Mouse (Mus musculus): Measurements from ENCODE around the gene Nabp2. TPM values are rescaled to one million over a fixed set of nuclear protein-coding genes. Genes with fewer than 3 reads are reported as not detected.
A peak's percentile ranks its signal among the peaks of the same experiment; 100 is the strongest.

The Nabp2 gene
- polyA plus RNA-seq, 1 experiment from 2014 or later = 164 TPM

GRCm38 (mm10) chr10:128414848-128415247, 3.6 kb upstream of the Nabp2 start:
- Histone ChIP-seq H3K27ac (no peak overlapping the region), H3K4me3 (no peak overlapping the region), H3K27me3 (ENCODE audit: poor library complexity, severe bottlenecking) (no peaks in the 10 kb centered on the region), H3K9me3 (no peaks in the 10 kb centered on the region), H3K36me3 (replicated peaks) (peaks cover 67% of the 10 kb centered on the region), H3K4me1 (peaks cover 42% of the 10 kb centered on the region)
- 90% methylated on average over 5 of the region's 5 CpGs for WGBS
- DNase-seq (ENCODE audit: extremely low spot score, low spot score) = no peak

- H3K4me3 ChIP-seq = peak overlapping the region; percentile 99
- 59% methylated on average over 1 of the region's 1 CpGs for WGBS
These were observed 1.8 kb upstream of the Nabp2 start for GRCm38 (mm10) chr10:128413076-128413475.

DNA sequence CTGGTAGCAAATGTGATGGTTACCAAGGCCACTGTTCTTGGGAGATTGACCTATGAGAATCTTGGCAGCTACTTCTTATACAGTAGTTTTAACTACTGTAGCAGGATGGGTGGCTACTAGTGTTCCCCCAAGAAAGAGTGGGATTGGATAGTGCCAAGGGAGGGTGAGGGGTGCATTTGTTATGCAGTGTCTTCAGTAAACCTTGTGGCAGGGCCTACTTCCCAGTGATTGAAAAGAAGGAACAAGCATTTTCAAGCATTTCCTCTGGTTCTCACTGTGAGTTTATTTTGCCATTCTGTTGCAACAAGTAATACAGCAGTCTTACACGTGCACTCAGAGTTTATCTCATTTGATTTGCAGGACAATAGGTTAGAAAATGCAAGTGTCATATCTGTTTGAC, 1.3 kb upstream of the Nabp2 start:
- no peak for DNase-seq (ENCODE audit: extremely low spot score, low spot score)
- Histone ChIP-seq H3K36me3 (replicated peaks) (peaks cover 53% of the 10 kb centered on the region), H3K27ac (peak overlapping the region; percentile 96), H3K9me3 (no peaks in the 10 kb centered on the region), H3K27me3 (ENCODE audit: poor library complexity, severe bottlenecking) (no peaks in the 10 kb centered on the region), H3K4me3 (peak overlapping the region; percentile 99), H3K4me1 (peaks cover 55% of the 10 kb centered on the region)
- WGBS = 77% methylated on average over 1 of the region's 1 CpGs

More at GRCm38 (mm10) chr10:128413076-128413475, 1.8 kb upstream of the Nabp2 start:
- H3K27me3 ChIP-seq (ENCODE audit: poor library complexity, severe bottlenecking) = no peaks in the 10 kb centered on the region
- no peak for DNase-seq (ENCODE audit: extremely low spot score, low spot score)
- H3K36me3 ChIP-seq (replicated peaks) = peaks cover 53% of the 10 kb centered on the region
- H3K9me3 ChIP-seq = no peaks in the 10 kb centered on the region
- peaks cover 51% of the 10 kb centered on the region for H3K4me1 ChIP-seq
- H3K27ac ChIP-seq = no peak overlapping the region

GRCm38 (mm10) chr10:128412055-128412381, 726 bp upstream of the Nabp2 start:
- Histone ChIP-seq H3K9me3 (no peaks in the 10 kb centered on the region), H3K27ac (peak overlapping the region; percentile 96), H3K27me3 (ENCODE audit: poor library complexity, severe bottlenecking) (no peaks in the 10 kb centered on the region), H3K4me3 (peak overlapping the region; percentile 99), H3K36me3 (replicated peaks) (peaks cover 53% of the 10 kb centered on the region), H3K4me1 (peaks cover 55% of the 10 kb centered on the region)
- WGBS = 2% methylated on average over 14 of the region's 14 CpGs
- no peak for DNase-seq (ENCODE audit: extremely low spot score, low spot score)

- peaks cover 55% of the 10 kb centered on the region for H3K4me1 ChIP-seq
- H3K36me3 ChIP-seq (replicated peaks) = peaks cover 53% of the 10 kb centered on the region
- WGBS = 19% methylated on average over 4 of the region's 4 CpGs
- no peak for DNase-seq (ENCODE audit: extremely low spot score, low spot score)
- H3K27ac ChIP-seq = peak overlapping the region; percentile 96
- peak overlapping the region; percentile 99 for H3K4me3 ChIP-seq
- H3K27me3 ChIP-seq (ENCODE audit: poor library complexity, severe bottlenecking) = no peaks in the 10 kb centered on the region
- H3K9me3 ChIP-seq = no peaks in the 10 kb centered on the region
These were observed 789 bp downstream of the Nabp2 start for GRCm38 (mm10) chr10:128410560-128410845.

DNA sequence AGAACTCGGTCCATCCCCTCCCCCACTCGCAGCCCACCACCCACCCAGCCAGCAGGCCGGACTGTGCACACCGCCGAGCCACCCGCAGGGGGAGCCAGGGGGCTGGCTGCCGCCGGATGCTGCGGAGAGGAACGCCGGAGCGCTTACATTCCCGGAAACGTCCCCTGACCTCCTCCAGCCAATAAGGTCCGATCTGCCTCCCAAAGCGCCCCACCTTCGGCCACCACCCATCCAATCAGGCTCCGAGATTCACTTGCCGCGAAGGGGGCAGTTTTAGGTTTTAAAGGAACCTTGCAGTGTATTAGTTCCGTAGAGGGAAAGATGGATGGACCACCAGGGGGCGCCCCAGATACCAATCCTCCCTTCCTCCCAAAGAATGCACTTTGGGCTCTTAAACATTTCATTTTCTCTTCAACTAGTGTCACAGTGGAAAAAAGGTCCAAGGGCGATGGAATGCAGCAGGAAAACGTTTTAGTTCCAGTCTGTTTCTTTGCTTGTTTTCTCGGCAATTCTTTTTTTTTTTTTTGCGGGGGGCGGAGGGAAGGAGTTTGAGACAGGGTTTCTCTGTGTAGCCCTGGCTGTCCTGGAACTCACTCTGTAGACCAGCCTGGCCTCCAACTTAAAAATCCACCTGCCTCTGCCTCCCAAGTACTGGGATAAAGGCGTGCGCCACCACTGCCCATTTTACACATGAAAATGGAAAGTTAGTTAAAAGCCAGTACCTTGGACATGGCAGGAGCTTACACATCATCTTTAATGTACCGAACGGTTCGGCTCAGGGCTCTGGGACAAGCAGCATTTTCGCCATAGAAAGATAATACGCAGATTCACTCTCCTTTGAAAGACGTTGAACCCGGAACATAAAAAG, 1.4 kb downstream of the Nabp2 start:
- peak; percentile 97 for DNase-seq (ENCODE audit: extremely low spot score, low spot score)
- WGBS = 6% methylated on average over 36 of the region's 36 CpGs
- peaks cover 53% of the 10 kb centered on the region for H3K36me3 ChIP-seq (replicated peaks)

DNA sequence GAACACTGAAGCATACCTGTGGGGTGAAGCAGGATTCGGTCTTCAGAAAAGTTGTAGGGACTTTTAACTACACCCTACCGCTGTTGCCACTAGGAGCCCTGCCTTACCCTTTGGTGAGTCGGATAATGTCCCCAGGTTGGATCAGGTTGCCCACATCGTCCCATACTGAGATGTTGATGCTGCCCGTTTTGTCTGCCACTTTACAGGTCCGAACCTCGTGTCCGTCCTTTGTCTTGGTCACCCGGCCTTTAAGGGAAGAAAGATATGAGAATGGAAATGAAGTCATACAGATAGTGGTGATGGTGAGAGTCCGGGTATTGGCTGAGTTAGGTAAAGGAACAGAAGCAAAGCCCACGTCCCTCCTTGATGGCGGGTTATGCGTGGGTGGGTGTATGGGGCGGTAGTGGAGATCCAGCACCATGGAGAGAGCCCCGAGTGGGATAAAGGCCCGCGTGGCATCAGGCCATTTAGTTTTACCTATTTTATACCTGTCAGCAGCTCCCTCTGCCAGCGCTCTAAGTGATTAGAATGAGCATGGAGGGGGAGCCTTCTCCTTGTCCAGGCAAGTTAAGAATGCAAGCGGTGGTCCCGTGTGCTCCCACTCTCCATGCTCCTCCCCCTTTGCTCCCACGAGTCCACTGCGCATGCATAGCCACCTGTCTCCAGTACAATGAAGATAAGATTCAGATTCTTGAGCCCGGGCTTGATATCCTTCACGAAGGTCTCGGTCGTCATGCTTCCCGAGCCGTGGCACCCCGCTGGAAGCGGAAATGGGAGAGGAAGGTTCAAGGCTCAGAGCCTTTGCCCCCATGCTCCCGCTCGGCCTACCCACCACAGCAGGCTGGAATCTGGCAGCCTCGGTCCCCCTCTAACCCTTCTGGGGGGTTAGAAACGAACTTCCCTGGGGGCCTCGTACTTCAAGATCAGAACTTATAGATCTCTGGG, 2.4 kb downstream of the Nabp2 start:
- H3K27ac ChIP-seq = peak overlapping the region; percentile 96
- H3K27me3 ChIP-seq (ENCODE audit: poor library complexity, severe bottlenecking) = no peaks in the 10 kb centered on the region
- H3K4me1 ChIP-seq = peaks cover 52% of the 10 kb centered on the region
- DNase-seq (ENCODE audit: extremely low spot score, low spot score) = peak; percentile 59
- no peaks in the 10 kb centered on the region for H3K9me3 ChIP-seq
- H3K4me3 ChIP-seq = peak overlapping the region; percentile 99
- 21% methylated on average over 35 of the region's 35 CpGs for WGBS
- H3K36me3 ChIP-seq (replicated peaks) = peaks cover 49% of the 10 kb centered on the region

More for the DNA sequence above, 1.4 kb downstream of the Nabp2 start:
- H3K4me1 ChIP-seq = peaks cover 55% of the 10 kb centered on the region
- peak overlapping the region; percentile 99 for H3K4me3 ChIP-seq
- H3K27me3 ChIP-seq (ENCODE audit: poor library complexity, severe bottlenecking) = no peaks in the 10 kb centered on the region
- H3K9me3 ChIP-seq = no peaks in the 10 kb centered on the region
- H3K27ac ChIP-seq = peak overlapping the region; percentile 96

DNA sequence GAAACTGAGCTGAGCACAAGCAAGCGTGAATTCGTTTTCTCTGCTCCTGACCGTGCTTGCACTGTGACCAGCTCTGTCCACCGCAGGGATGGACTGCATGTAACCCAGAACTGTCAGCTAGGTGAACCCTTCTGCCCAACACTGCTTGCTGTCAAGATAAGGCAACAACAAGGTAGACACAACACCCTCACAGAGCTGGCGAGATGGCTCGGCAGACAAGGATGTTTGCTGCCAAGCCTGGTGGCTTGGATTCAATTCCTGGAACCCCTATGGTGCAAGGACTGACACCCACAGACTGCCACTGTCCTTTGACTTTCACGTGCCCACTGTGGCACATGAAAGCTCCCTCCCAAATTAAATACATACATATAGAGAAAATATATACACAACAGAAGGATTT, 7.4 kb downstream of the Nabp2 start:
- Histone ChIP-seq H3K27ac (no peak overlapping the region), H3K9me3 (no peaks in the 10 kb centered on the region), H3K4me1 (peaks cover 28% of the 10 kb centered on the region), H3K27me3 (ENCODE audit: poor library complexity, severe bottlenecking) (no peaks in the 10 kb centered on the region), H3K4me3 (no peak overlapping the region), H3K36me3 (replicated peaks) (peaks cover 73% of the 10 kb centered on the region)
- DNase-seq (ENCODE audit: extremely low spot score, low spot score) = no peak
- WGBS = 91% methylated on average over 7 of the region's 7 CpGs

GRCm38 (mm10) chr10:128401638-128402037, 9.7 kb downstream of the Nabp2 start:
- Histone ChIP-seq H3K4me1 (peaks cover 30% of the 10 kb centered on the region), H3K4me3 (no peak overlapping the region), H3K27me3 (ENCODE audit: poor library complexity, severe bottlenecking) (no peaks in the 10 kb centered on the region), H3K36me3 (replicated peaks) (peaks cover 62% of the 10 kb centered on the region), H3K27ac (no peak overlapping the region), H3K9me3 (no peaks in the 10 kb centered on the region)
- no peak for DNase-seq (ENCODE audit: extremely low spot score, low spot score)
- 84% methylated on average over 9 of the region's 9 CpGs for WGBS

DNA sequence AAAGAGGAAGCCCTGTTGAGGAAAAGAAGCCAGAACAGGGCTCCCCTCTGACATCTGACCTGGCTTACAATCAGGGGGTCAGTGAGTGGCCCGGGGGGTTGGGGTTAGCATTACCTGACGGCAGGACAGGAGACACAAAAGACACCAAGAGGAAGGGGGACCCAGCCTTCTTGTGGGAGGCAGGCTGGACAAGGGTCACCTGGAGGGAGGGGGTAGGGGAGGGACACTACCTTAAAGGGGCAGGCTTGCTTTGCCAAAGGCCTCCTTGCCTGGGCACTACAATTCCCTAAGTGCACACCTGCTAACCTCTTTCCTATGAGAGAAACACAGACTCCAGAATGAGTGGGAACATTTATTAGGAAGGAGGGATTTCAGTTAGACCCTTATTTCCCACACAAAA, 10.2 kb downstream of the Nabp2 start, which contains the start of gene Slc39a5:
Slc39a5 (minus strand) TSS at position 174 of the 400 bp plus-strand sequence.
- H3K27me3 ChIP-seq (ENCODE audit: poor library complexity, severe bottlenecking) = no peaks in the 10 kb centered on the region
- H3K27ac ChIP-seq = no peak within 1 kb of the TSS
- H3K4me1 ChIP-seq = peaks cover 31% of the 10 kb centered on the region
- DNase-seq (ENCODE audit: extremely low spot score, low spot score) = no peak
- no peaks in the 10 kb centered on the region for H3K9me3 ChIP-seq
- peaks cover 62% of the 10 kb centered on the region for H3K36me3 ChIP-seq (replicated peaks)
- H3K4me3 ChIP-seq = no peak within 1 kb of the TSS; the same call in 1 of the 2 replicates
- 12% methylated on average over 2 of the region's 2 CpGs for WGBS

GRCm38 (mm10) chr10:128400338-128400737, 11.0 kb downstream of the Nabp2 start:
- 35% methylated on average over 5 of the region's 5 CpGs for WGBS
- H3K36me3 ChIP-seq (replicated peaks) = peaks cover 62% of the 10 kb centered on the region
- no peaks in the 10 kb centered on the region for H3K27me3 ChIP-seq (ENCODE audit: poor library complexity, severe bottlenecking)
- H3K4me1 ChIP-seq = peaks cover 37% of the 10 kb centered on the region
- no peak overlapping the region for H3K27ac ChIP-seq
- H3K4me3 ChIP-seq = no peak overlapping the region; the same call in 1 of the 2 replicates
- DNase-seq (ENCODE audit: extremely low spot score, low spot score) = no peak
- no peaks in the 10 kb centered on the region for H3K9me3 ChIP-seq

- peaks cover 68% of the 10 kb centered on the region for H3K36me3 ChIP-seq (replicated peaks)
- WGBS = 71% methylated on average over 7 of the region's 7 CpGs
These were observed 13.8 kb downstream of the Nabp2 start for GRCm38 (mm10) chr10:128397466-128397865.

More at GRCm38 (mm10) chr10:128397466-128397865, 13.8 kb downstream of the Nabp2 start:
- H3K4me1 ChIP-seq = peaks cover 56% of the 10 kb centered on the region
- H3K27me3 ChIP-seq (ENCODE audit: poor library complexity, severe bottlenecking) = no peaks in the 10 kb centered on the region
- no peaks in the 10 kb centered on the region for H3K9me3 ChIP-seq
- H3K27ac ChIP-seq = no peak overlapping the region
- H3K4me3 ChIP-seq = no peak overlapping the region
- DNase-seq (ENCODE audit: extremely low spot score, low spot score) = no peak

Measured in forebrain, embryonic 10.5 days (tissue).